Mouse (Mus musculus) right cerebral cortex, postnatal 14 days (tissue): ENCODE measurements around the gene Gm49416.
"Not testable (repeated sequence)": the region's sequence is repeated elsewhere in the genome, so short reads cannot be mapped to it uniquely, and the experiment has no call there.

ENCODE experiments used
- DNase-seq: peaks from one replicate; pipeline ENCODE4 v3.0.0; 2022

Gm49416 gene

DNA sequence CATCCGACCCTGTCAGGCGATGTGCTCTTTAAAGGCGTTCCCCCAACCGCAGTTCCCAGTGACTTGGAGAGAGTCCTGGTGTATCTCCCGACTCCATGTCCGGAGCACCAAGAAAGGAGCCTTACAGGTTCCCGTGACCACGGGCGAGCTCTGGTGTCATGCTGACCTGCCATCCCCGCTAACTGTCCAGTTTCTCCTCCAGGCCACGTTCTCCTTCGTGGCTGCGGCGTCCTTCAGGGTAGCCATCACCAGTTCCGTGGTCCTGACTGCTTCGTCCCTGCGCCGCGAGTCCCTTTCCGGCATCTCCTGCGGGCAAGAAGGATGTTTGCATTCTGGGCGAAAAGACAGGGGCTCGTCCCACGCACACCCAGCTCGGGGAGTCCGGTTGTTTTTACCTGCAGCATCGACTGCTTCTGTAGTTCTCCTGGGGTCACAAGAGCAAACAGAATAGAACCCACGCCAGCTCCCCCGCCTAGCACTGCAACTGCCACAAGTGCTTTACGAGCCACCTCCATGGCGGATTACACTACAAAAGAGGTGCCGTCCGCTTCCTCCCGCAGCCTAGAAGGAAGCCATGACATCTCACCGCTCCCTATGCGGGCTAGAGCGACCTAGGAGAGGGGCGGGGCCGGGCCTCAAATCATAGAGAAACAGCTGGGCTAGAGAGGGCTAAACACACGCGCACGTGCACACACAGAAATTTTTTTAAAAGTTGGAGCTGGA lies 8.3 kb upstream of the Gm49416 start, which contains the start of gene Uqcc3:
Uqcc3 (minus strand) TSS at position 613 of the 723 bp plus-strand sequence.
- DNase-seq, result peak; percentile 85

DNA sequence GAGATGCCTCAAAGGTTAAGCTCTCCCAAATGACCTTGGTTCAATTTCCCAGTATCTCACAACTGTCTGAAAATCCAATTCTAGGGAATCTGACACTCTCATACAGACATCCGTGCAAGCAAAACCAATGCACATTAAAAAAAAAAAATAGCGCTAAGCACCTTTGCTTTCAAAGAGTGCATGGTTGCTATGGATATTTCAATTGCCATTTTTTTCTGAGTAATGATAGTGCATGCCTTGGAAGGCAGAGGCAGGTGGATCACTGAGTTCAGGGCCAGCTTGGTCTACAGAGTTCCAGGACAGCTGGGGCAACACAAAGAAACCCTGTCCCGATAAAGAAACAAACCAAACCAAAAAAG lies 7.7 kb upstream of the Gm49416 start:
- DNase-seq, result no peak

DNA sequence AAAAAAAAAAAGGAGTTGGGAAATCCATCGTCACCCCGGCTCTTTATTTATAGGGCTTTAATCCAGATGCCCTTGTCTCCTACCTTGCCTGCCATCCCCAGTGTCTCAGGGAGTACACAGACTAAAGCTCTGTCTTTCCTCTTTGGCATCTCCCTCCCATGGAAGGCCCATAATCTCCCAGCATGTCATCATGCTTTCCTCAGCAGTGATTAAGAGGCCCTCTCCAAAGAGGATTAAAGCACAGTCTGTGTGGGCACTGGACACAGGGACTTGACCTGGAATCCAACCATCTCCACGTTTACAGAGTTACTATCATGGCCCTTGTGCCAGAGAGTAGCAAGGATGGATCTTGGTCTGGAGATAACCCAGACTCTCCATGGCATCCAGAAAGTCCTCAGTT lies 5.1 kb upstream of the Gm49416 start, which contains the start of the genes Lbhd1 and Gm49403:
Lbhd1 (plus strand) TSS at position 117 of the 400 bp plus-strand sequence.
Gm49403 (plus strand) TSS at position 315 of the 400 bp plus-strand sequence.
- DNase-seq, result no peak

DNA sequence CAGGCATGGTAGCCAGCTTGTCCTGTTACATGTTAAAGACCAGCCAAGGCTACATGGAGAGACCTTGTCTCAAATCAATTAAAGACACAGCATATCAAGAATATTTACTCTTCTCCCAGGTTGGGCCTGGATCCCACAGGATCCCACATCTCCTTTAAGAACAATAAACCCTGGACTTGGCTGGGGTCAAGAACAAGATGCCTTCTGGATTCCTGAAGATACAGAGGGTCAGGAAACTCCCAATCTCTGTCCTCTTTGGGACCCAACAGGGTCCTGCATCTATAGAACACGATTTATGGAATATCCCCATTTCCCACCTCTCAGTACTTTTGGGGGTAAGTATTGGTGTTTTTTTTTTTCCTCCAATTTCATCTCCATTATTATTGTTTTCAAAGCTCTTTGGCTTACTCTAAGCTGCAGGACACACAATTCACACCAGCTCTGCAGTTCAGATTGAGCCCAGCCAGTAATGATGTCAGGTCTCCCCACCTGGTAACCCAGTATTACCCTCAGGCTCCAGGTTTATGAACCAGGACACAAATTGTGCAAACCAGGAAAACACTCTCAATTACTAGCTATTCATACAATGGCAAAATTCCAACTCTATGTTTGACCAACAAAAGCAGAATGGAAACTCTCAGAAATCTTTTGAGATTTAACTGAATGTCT lies 1.7 kb upstream of the Gm49416 start:
- no peak for DNase-seq

DNA sequence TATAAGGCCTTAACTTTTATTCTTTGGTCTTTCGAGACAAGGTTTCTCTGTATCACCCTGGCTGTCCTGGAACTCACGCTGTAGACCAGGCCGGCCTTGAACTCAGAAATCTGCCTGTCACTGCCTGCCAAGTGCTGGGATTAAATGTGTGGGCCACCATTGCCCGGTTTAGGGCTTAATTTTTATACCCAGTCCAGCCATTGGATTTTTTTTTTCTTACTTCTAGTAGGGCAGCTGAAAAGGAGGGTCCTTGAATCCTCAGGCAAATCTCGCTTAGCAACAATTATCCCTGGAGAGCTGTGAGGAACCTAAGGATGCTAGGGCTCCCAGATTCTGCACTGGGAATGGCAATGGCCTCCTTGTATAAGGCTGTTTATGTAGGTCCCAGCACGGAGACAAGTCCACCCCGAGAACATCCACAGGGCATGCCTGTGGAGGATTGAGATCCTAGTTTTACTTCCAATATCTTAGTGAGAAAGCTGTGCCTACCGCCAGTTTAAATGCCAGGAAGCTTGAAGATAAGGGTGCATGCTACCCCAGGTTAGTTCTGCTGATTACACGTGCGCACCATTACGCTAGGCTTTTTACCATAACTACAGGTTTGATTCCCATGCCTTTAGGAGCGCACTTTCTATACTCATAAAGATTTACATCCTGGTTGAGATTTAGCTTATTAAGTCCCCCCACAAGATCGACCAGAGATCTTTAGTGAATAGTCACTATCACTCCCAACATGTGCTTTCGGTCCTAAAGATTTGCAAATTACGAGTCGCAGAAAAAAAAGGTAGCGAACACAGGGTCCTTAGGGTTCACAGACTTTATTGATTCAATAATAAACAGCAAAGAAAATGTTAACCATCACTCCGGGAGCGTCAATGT lies 902 bp upstream of the Gm49416 start:
- no peak for DNase-seq

DNA sequence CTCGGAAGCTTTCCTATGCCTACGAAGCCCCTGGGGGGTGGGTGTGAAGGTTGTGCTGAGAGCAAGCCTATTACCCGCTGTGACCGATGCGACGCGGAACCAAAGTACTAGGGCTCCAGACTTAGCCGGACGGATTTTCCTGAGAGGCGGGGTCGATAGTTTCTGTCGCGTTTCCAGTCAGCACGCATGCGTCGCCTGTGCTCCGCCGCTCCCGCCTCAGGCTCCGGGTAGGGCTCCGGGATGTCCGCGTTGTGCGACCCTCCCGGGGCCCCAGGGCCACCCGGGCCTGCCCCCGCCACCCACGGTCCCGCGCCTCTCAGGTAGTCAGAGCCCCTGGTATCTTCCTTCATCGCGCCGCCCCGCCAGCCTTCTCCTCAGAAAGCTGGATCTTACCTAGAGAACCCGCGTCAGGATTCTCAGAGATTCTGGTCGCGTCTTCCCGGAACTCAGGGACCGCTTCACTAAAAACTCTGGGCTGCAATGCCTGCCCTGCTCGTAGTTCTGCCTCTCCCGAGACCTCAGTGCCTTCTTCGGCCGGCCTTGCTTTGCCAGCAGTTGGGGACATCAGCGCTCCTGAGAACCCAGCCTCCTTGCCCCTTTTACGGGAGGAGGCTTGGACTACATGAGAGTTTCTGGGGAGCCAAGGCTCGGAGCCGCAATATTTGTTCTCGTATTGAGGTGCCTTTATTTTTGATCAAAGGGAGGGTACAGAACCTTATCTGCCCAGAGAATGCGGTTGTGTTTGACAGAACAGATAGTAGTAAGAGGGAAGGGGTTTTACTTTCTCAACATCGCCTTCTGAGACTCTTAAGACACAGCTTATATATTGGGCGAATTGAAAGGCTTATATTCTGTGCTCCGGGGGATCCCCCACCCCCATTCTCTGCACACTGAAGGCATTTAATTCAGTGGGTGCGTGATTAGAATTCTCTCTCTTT lies 4.4 kb downstream of the Gm49416 start, which contains the start of gene Ints5:
Ints5 (plus strand) TSS at position 177 of the 938 bp plus-strand sequence.
- peak; percentile 81 for DNase-seq

DNA sequence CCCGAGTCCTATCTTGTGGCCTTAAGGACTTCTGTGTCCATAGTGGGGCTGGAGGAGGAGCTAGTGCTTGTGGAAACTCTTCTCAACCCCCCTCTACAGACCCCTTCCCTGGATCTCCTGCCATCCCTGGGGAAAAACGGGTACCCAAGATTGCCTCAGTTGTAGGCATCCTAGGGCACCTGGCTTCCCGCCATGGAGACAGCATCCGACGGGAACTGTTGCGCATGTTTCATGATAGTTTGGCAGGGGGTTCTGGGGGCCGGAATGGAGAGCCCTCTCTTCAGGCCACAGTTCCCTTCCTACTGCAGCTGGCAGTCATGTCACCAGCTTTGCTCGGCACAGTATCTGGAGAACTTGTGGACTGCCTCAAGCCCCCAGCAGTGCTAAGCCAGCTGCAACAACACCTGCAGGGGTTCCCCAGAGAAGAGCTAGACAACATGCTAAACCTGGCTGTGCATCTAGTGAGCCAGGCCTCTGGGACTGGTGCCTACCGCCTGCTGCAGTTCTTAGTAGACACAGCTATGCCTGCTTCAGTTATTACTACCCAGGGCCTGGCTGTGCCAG lies 6.8 kb downstream of the Gm49416 start:
- no peak for DNase-seq

DNA sequence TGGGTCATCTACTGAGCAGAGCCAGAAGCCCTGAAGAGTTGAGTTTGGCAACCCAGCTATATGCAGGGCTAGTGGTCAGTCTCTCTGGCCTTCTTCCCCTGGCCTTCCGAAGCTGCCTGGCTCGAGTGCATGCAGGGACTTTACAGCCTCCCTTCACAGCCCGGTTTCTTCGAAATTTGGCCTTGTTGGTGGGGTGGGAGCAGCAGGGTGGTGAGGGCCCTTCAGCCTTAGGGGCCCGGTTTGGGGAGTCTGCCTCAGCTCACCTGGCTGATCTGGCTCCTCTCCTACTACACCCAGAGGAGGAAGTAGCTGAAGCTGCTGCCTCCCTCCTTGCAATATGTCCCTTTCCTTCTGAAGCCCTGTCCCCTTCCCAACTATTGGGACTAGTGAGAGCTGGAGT lies 7.5 kb downstream of the Gm49416 start:
- not testable (repeated sequence) for DNase-seq

DNA sequence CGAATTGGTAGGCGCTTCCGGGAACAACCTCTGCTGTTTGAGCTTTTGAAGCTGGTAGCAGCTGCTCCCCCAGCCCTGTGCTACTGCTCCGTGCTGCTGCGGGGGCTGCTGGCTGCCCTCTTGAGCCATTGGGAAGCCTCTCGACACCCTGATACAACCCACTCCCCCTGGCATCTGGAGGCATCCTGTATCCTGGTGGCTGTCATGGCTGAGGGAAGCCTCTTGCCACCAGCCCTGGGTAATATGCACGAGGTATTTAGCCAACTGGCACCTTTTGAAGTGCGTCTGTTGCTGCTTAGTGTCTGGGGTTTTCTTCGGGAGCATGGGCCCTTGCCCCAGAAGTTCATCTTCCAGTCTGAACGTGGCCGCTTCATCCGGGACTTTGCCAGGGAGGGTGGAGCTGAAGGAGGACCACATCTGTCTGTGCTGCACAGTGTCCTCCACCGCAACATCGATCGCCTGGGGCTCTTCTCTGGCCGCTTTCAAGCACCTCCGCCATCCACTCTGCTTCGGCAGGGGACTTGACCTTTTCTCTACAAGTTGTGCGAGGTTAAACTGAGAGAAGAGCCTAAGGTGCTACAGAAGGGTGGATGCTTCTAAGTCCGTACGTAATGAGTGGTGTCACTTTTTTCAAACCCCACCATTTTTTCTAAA lies 8.6 kb downstream of the Gm49416 start:
- DNase-seq, result peak; percentile 40

DNA sequence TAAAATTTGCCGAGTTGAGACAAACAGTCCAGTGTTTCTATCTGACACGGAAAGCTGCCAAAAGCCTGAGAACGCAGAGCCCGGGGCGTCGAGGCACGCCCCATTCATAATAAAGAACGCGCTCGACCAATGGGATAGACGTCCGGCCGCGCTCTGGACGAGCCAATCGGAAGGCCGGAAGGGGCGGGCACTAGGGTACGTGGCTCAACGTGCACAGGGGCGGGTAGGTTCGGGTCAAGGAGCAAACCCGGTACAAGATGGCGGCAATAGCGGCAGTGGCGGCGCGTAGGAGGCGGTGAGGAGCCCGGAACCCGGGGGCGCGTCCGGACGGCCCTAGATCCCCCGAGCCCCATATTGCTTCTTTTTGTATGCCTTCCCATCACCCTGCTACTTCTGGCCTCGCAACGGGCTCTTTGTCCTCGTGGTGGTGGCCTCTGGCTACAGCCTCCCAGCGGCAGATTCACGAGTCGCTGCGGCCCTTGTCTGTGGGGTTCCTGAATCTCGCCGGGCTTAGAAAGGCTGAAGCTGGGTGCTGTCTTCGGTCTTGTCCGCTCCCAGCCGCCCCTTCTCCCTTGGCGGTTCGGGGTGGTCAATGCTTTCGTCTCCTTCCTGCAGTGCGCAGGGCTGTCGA lies 9.3 kb downstream of the Gm49416 start, which contains the start of gene Ganab:
Ganab (plus strand) TSS at position 207 of the 631 bp plus-strand sequence.
- DNase-seq, result peak; percentile 95

DNA sequence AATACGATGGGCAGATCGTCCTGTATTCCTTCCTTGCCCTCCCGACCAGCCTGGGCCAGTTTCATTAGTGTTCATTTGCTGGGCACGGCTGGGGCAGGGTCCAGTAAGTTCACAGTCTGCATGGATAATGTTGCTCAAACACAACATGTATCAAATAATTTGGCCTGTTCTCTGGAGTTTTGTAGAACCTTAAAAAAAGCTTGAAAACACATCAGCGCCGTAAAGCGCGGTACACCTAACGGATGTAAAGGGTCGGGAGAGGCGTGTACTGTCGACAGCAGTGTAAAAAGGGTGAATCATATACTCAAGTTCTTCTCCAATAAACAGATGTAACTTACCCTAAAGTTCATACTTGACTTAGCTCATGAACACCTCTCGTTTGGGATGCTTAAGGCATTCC lies 9.8 kb downstream of the Gm49416 start:
- no peak for DNase-seq

DNA sequence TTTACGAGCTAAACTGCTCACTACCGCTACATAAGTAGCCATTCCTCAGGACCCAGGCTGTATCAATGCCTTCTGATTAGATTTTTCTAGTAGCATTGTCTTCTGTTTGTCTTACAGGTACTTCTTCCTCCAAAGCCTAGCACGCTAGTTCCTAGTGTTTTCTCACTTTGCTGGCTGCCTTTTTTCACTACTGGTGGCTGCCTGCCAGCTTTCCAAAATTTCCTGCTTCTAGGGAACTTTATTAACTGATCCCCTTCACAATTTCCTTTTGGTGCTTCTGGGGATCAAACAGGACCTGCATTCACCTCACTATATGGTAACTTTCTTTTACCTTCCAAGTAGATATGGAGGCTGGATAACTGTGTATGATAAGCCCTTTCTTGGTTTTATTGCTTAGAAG lies 10.4 kb downstream of the Gm49416 start:
- DNase-seq, result no peak

DNA sequence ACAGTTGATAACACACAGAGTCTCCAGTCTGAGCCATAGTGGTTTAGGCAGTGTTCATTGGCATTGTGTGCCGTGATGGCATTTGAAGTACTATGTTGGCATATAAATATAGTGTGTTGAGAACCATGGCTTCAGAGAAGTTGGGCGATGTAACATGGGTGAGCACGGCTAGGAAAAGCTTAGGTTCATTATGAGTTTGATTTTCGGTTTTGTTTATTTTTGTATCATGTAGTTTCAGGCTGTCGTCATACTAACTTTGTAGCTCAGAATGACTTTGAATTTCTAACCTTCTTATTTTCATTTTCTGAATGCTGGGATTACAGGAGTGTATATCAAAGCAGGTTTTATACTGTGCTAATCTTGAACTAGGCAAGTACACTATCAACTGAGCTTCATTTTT lies 14.7 kb downstream of the Gm49416 start:
- DNase-seq, result no peak

DNA sequence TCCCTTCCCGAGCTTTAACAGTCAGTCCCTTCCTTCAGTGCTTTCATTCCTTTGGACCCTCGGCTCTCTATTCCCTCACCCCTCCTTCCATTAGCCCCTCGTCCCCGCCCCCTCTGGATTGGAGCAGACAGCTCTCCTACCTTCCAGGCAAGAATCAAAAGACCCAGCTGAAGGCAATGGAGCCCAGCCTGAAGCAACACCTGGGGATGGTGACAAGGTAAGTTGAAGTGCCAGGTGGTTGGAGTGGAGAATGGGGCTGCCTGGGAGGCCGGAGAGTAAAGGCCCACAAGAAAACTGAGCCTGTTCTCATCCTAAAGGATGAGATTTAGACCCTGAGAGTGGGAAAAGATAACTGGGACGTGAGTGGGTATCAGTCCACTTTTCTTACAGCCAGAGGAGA lies 19.8 kb downstream of the Gm49416 start:
- DNase-seq, result no peak

DNA sequence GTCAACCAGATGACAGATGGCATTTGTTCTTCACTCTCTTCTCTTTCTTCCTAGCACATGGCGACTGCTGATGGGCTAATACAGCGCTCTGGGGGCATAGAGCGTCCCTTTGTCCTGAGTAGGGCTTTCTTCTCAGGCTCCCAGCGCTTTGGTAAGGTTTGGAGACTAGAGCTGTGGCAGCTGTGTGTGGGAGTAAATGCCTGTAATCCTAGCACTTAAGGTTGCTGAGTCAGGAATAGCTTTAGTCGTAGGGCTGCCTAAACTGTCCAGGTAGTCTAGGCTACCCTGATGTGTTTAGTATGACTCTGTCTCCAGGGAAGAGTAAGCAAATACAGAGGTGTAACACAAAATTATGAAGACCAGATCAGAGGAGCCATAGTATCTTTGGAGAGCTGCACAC lies 23.1 kb downstream of the Gm49416 start:
- DNase-seq, result no peak

DNA sequence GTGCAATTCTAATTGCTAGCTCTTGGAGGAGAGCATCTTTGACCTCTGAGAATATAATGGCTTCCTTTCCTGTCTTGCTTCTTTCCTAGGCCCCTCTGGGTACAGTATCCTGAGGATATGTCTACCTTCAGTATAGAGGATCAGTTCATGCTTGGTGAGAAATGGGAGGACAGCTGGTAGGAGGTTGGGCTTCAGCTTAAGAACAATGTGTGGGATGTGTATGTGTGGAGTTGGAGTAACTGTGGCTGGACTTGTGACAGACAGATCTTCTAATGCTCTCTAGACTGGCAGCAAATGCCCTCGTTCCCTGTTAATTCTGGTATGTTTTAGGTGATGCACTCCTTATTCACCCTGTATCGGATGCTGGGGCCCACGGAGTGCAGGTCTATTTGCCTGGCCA lies 25.5 kb downstream of the Gm49416 start:
- DNase-seq, result no peak

DNA sequence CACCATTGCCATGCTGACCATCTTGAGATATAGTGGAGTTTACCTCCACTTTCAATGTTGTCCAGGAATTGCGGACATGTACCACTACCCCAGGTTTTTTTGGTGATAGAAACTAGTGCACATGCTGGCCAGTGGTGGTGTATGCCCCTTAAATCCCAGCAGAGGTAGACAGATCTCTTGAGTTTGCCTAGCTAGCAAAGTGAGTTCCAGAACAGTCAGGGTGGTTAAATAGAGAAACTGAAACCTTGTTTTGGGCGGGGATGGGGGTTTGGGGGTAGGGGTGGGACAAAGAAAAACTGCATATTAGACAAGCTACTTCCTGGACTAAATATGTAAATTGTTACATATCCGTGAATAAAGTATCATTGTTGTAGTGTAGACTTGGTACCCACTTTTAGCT lies 30.3 kb downstream of the Gm49416 start:
- DNase-seq, result no peak

DNA sequence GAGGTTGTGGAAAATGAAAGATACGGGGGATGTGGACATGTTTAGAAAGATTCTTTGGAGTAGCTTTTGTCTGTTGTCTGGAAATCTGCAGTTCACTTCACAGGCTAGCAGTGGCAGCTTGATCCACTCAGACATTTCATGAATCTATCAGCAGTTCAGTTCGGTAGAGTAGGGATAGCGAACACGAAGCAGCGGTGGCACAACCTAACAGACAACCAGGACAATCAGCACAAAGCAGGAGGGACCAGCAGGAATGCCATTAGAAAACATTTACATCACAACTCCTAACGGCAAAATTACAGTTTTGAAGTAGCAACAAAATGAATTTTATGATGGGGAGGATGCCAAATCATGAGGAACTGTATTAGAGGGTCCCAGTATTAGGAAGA lies 31.0 kb downstream of the Gm49416 start:
- DNase-seq, result no peak

DNA sequence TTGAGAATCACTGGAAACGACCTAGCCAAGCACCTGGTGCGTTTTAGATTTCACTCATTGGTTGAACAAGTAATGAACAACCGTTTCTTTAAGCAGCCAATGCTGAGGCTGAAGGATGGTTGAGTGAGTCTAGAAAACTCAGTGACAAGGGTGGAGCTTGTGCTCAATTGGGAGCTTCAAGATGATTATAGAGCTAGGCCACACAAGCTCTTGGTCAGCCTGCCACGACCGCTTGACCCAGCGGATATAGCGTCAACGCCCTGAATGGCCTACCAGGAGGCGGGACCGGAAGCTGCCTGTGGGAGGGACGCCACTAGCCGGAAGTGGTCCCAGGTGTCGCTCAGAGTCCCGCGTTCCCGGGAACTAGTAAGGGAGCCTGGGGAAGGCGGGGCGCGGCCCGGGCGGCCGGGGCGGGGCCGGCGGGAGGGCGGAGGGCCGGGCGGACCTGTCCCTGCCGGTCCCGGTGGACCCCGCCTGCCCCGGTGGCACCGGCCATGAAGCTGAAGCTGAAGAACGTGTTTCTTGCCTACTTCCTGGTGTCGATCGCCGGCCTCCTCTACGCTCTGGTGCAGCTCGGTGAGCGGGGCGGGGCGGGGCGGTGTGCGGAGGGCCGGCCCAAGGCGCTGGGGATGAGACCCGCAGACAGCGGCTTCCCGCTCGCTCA lies 31.5 kb downstream of the Gm49416 start, which contains the start of gene B3gat3:
B3gat3 (plus strand) TSS at position 302 of the 664 bp plus-strand sequence.
- peak; percentile 91 for DNase-seq

DNA sequence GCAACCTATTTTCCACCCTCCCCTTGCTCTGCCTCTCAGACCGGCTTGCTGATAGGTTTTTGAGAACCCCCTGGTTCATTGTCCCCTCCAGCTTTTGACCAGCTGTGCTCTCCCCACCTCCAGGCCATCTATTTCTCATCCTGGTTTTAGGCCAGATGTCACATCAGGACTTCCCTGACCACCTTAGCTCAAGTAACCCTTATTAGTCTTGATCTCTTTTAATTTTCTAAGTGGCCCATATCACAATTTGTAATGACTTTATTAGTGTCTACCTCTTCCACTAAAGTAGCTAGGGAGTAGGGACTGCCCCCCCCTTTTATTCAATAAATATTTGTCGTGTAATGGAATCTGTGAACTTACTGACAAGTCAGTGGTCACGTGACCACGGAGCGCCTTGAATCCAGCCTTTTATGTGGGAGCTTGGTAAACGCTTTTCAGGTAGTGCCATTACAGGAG lies 32.1 kb downstream of the Gm49416 start:
- DNase-seq, result no peak
